ENCODE assay signal across 8 mouse cellular contexts in genomic region chr13:69481026-69481425, GRCm38 (mm10). TPM values are rescaled to one million over a fixed set of nuclear protein-coding genes. Genes with fewer than 3 reads are reported as not detected.
A peak's percentile ranks its signal among the peaks of the same experiment; 100 is the strongest.
DNase-seq lines count a peak whose midpoint lies in the region; ATAC-seq and TF ChIP-seq lines count a peak whose summit lies in the region.

No protein-coding gene starts in this region.

- intact Hi-C loops in left cerebral cortex, postnatal 25 days (cut with DNase I), result loop anchor here (5.0 to 10.0 kb wide), 4 partner anchors 479 to 879 kb away; no protein-coding TSS in a partner anchor

- H3K27ac ChIP-seq in heart, embryonic 14.5 days (replicated peaks in 1 of 2; ENCODE audit: control insufficient read depth in 1 of 2, insufficient read depth in 1 of 2, low read depth in 2 of 2, low read length in 2 of 2), result peak overlapping the region; percentile 66 to 78
- no peak overlapping the region for H3K27ac ChIP-seq in limb, embryonic 14.5 days (replicated peaks; ENCODE audit: low read depth, low read length)

- DNase-seq in left cerebral cortex, postnatal 25 days (ENCODE audit: low spot score in 2 of 2), result peak; percentile 45 to 63
- DNase-seq in left cerebral cortex, adult 11 months (ENCODE audit: low spot score), result no peak
- DNase-seq in embryo, embryonic 11 days, result peak; percentile 50
- peak; percentile 35 for DNase-seq in limb, embryonic 14.5 days (ENCODE audit: low spot score)
- peak; percentile 72 for DNase-seq in testis, postnatal 10 days (ENCODE audit: low spot score)
- no peak for DNase-seq in urinary bladder, postnatal 14 days (ENCODE audit: low spot score)
- no peak for DNase-seq in thymus, adult 18-20 months

- H3K4me1 ChIP-seq in heart, embryonic 14.5 days (ENCODE audit: control insufficient read depth in 2 of 2, insufficient read depth in 2 of 2, low read length in 2 of 2), result peaks cover 13 to 17% of the 10 kb centered on the region in 2 experiments
- peaks cover 4% of the 10 kb centered on the region; the same call in 1 of the 2 replicates for H3K4me1 ChIP-seq in limb, embryonic 14.5 days (ENCODE audit: control insufficient read depth, insufficient read depth, low read length)

- H3K9me3 ChIP-seq in heart, embryonic 14.5 days (ENCODE audit: control insufficient read depth, low read length), result no peaks in the 10 kb centered on the region
- no peaks in the 10 kb centered on the region for H3K9me3 ChIP-seq in limb, embryonic 14.5 days (ENCODE audit: control insufficient read depth, low read length)

- ATAC-seq in heart, embryonic 14.5 days (ENCODE audit: insufficient number of reproducible peaks, insufficient read depth, low FRiP score, low read depth), result no peak
- ATAC-seq in limb, embryonic 14.5 days (ENCODE audit: low FRiP score, low read depth), result no peak

- TF ChIP-seq POLR2A in limb, embryonic 14.5 days (IDR thresholded peaks at IDR 0.05; ENCODE audit: borderline replicate concordance, extremely low read depth, insufficient read depth, insufficient read length), result no peak

- H3K4me2 ChIP-seq in heart, embryonic 14.5 days (ENCODE audit: low read length), result peak overlapping the region; percentile 74
- no peak overlapping the region; the same call in 1 of the 2 replicates for H3K4me2 ChIP-seq in limb, embryonic 14.5 days (replicated peaks; ENCODE audit: low read depth, low read length, severe bottlenecking)

- WGBS in heart, embryonic 14.5 days, result 9% methylated on average over 8 of the region's 8 CpGs
- WGBS in limb, embryonic 14.5 days, result 6% methylated on average over 8 of the region's 8 CpGs

- no peaks in the 10 kb centered on the region for H3K36me3 ChIP-seq in heart, embryonic 14.5 days (ENCODE audit: control insufficient read depth, insufficient read depth, low read length)
- H3K36me3 ChIP-seq in limb, embryonic 14.5 days (ENCODE audit: control insufficient read depth, insufficient read depth, low read length), result no peaks in the 10 kb centered on the region

- H3K4me3 ChIP-seq in heart, embryonic 14.5 days (ENCODE audit: control insufficient read depth in 1 of 2, insufficient read depth in 1 of 2, low read depth in 1 of 2, low read length in 2 of 2), result 0 out of 4 replicates have a peak overlapping the region, but pooled peaks of 1 of the 2 experiments have one; percentile 36
- H3K4me3 ChIP-seq in limb, embryonic 14.5 days (replicated peaks; ENCODE audit: low read length), result peak overlapping the region; percentile 32; the same call in 1 of the 2 replicates

- peaks cover 20% of the 10 kb centered on the region for H3K27me3 ChIP-seq in heart, embryonic 14.5 days (ENCODE audit: control insufficient read depth, insufficient read depth, low read length)
- H3K27me3 ChIP-seq in limb, embryonic 14.5 days (ENCODE audit: control insufficient read depth, insufficient read depth, low read length), result peaks cover 42% of the 10 kb centered on the region

- peak overlapping the region; percentile 3; the same call in 1 of the 2 replicates for H3K9ac ChIP-seq in heart, embryonic 14.5 days (ENCODE audit: low read length)
- H3K9ac ChIP-seq in limb, embryonic 14.5 days (ENCODE audit: low read depth, low read length, severe bottlenecking), result no peak overlapping the region

RNA-seq across cellular contexts. Expression of gene Nsun2, which starts 52.5 kb away (rescaled TPM):
- 10 to 100 TPM; 70.9 to 76.9 TPM for total RNA-seq in left cerebral cortex, postnatal 25 days (2021)
- 61.3 and 64.2 TPM in 2 replicates for polyA plus RNA-seq in heart, embryonic 14.5 days (2014; fragmentation: Nextera tagmentation; extraction: Ambion mirVana)
- 102 and 106 TPM in 2 replicates for polyA plus RNA-seq in limb, embryonic 14.5 days (2012; rRNA removed)
- 130 and 134 TPM in 2 replicates for polyA plus RNA-seq in limb, embryonic 14.5 days (2014; fragmentation: Nextera tagmentation; extraction: Ambion mirVana)

RNA-seq across cellular contexts. Expression of gene Tent4a, which starts 53.4 kb away (rescaled TPM):
- 10 to 100 TPM; 40.4 to 42.2 TPM for total RNA-seq in left cerebral cortex, postnatal 25 days (2021)
- 5.5 and 5.6 TPM in 2 replicates for polyA plus RNA-seq in heart, embryonic 14.5 days (2014; fragmentation: Nextera tagmentation; extraction: Ambion mirVana)
- polyA plus RNA-seq in limb, embryonic 14.5 days (2012; rRNA removed), result 25.7 and 29.0 TPM in 2 replicates
- polyA plus RNA-seq in limb, embryonic 14.5 days (2014; fragmentation: Nextera tagmentation; extraction: Ambion mirVana), result 8.7 and 9.9 TPM in 2 replicates

Comparison
In these comparisons a context has a peak if more than half of its experiments do, and no peak if none do; other contexts are left out.
1. DNase-seq: peak in left cerebral cortex, postnatal 25 days (2 of 2), embryo, embryonic 11 days (single experiment), limb, embryonic 14.5 days (single experiment) and testis, postnatal 10 days (single experiment); none in left cerebral cortex, adult 11 months (single experiment), urinary bladder, postnatal 14 days (single experiment) and thymus, adult 18-20 months (0 of 2).